Mouse (Mus musculus) kidney, adult 8-10 months (tissue): ENCODE results near the gene Pef1.

ENCODE experiments used
- DNase-seq, 2 experiments: peaks; one replicate each; pipeline ENCODE4 v3.0.0; 2022

Pef1 gene

DNA sequence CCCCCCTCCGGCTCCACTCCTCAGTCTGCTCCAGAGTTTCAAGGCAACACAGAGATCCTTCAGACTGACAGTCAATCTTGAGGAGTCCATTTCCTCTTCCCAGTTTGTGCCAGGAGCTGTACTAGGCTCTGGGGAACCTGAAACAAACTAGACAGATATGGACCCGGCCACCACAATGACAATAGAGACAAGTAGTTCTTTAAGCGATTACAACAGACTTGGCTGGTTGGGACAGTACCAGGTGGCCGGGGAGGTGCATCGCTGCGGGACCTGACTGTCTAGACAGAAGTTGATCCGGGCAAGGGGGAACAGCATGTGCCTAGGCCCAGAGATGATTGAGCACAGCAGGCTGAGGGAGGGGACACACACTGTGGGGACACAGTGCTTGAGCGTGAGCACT, 1.2 kb upstream of the Pef1 start:
- DNase-seq = no peak

DNA sequence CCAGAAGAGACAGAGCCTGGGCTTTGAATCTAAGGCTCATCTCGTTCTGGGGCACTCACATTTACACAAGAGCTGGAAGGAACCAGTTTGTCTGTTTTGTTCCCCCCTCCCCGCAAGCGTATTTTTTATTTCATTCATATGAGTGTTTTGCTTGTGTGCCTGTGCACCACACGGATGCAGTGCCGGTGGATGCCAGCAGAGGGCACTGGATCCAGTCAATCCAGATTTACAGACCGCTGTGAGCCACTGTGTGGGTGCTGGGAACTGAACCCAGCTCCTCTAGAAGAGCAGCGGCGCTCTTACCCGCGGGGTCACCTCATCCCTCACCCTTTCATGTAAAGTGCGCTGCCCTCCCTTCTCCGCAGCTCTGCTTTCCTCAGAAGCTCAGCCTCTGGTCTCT, 1.3 kb downstream of the Pef1 start:
- no peak for DNase-seq

DNA sequence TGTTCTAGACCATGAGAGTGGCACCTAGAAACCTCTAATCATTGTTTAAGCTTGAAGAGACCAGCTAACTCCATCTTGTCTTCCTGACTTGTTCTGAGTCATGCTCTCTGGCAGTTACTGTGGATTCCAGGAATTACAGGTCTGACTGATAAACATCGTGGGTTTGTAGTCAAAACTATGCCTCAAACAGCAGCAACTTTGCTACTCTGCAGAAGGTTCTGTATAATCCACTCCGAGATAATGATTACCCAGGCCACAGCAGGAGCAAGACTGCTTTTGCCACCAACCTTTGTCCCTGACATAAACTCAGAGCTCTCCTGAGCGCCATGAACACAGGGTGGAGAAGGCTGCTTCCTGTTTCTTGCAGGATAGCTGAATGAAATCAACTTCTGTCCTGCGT, 2.2 kb downstream of the Pef1 start:
- DNase-seq = peak; percentile 72 to 86

DNA sequence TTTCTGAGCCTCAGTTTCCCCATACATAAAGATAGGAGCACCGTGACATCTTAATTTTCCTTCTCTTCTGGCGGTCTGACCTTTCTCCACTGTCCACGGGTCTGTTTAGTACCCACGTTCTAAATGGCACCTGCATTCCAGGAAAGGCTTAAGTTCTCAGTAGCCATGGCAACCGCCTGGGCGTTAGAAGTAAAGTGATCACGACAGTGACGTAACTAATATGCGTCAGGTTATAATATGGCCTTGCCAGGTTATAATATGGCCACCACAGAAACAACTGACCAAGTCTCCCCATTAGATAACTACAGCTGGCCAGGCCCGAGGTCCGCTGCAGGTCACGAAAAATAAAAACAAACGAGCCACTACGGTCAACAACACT, 4.7 kb downstream of the Pef1 start:
- no peak for DNase-seq

DNA sequence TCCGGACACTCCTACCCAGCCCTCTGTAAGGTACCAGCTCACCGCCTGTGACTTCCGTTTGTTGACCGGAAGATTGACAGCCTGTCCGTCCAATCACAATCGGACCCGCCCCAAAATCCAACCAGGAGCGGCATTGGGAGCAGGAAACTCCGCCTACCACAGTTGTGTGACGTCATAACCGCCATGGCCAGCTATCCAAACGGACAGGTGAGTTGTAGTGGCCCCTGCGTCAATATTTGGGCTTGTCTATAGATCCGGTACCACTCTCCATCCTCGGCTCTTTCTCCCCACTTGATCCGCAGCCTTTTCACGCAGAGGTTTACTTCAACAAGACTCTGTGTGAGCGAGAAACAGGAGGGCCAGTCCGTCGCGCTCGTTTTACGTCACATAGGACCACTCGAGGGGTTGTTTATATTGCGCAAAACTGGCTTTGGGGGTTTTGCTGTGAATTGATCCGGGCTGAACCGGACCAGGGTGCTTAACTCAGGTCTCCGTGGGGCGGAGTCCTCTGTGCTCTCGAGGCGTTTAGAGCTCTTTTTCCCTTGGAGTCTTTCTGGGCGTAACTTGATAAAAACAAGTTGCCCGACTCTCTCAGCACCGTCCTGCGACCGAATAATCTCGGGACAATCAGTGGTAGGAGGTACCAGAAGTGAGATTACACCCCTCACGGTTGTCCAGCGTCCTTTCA, 5.2 kb downstream of the Pef1 start:
- peak; percentile 100 for DNase-seq

DNA sequence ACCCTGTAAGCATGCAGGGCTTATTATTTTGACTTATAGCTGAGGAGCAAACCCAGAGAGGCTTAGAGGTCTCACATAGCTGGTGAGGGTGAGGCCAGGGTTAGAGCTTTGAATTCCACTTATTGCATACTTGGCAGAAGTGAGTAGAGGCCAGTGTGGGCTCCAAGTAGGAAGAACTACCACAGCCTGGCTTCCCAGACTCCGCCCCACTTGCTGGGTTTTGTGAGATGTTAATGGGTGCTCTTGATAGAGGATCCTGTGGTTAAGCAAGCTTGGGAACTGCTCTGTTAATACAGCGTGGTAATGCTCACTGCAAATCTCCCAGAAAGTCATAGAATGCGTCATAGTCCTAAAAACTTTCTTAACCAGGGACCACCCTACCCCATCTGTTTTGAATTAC, 6.6 kb downstream of the Pef1 start:
- DNase-seq = no peak

DNA sequence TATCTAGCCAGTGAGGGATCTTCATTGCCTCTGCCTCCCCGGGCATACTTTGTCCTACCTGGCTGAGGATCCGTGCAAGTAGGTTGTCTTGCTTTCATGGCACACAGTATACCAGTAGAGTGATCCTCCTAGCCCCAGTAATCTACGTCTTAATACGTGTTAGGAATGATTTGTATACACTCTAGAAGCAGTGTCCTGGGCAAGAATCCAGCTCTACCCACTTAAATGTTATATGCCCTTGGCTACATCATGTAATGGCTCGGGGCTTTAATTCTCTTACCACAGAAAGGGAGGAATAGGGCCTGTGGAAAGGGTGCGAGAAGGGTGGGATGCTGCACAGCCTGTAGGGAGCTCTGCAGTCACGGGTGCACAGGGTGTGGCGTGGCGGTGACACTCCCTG, 7.3 kb downstream of the Pef1 start:
- DNase-seq = no peak

DNA sequence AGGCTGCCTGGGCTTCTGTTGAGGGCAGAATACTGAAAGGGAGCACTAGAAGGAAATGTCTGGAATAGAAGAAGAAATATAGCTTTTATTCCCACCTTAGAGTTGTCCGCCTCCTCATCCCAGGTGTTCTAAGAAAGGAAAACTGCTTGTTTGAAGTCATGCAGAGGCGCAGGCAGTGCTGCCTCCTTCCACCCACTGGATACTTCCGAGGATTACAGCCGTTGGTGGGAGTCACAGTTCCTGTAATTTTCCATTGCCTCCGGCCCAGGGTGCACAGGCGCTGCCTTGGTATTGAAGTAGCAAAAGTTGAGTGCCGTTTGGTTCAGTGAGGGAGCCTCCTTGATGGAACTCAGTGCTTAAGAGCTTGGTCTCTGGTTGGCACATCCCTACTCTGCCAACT, 7.7 kb downstream of the Pef1 start:
- no peak for DNase-seq

DNA sequence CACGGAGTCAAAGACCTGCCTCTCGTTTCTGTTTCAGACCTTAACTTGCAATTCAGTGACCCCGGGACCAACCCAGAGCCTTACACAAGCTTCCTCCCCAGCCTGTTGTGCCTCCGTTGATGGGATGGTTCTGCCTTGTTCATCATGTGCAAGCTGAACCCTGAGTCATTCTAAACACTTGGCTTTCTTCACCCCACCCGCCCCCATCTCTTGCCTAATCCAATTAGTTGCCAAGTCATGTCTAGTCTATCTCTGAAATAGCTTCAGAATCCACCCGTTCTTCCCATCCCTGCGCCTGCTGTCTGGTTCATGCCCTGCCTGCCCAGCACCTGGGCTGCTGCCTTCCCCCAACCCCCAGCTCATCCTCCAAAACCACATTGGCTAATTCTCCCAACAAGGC, 9.9 kb downstream of the Pef1 start:
- no peak for DNase-seq

DNA sequence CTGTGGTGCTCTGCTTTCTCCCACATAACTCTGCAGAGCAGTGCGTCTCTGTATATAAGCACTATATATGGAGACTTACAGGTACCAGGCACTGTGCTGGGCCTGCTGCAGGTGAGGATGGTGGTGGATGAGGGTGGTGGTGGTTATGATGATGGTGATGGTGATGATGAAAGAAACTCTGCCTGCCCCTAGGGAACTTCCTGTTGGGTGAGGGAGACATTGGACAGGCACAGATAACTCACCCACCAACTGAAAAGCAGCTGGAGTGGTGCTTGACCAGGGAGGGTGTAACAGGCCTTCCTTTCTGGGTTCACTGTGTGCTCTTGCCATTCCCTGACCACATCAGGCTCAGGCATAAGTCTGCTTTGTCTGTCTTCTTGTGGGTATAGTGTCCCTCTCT, 10.4 kb downstream of the Pef1 start:
- no peak for DNase-seq

DNA sequence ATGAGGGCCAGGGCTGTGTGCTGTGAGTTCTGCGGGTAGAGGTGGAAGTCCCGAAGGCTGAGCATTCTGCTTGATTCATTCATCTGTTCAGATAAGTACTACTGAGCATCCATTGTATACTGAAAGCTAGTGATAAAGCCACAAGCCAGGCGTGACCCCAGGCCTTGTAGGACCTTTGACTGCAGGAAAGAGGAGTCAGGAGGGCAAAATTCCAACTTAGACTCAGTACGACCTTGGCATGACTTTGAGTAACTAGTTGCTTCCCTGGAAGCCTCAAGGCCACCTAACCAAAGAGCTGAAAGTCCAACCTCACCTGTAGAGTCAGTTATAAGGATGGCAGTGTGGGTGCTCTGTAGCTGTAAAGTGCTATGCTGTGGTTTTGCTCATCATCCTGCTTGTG, 18.4 kb downstream of the Pef1 start:
- DNase-seq = no peak

DNA sequence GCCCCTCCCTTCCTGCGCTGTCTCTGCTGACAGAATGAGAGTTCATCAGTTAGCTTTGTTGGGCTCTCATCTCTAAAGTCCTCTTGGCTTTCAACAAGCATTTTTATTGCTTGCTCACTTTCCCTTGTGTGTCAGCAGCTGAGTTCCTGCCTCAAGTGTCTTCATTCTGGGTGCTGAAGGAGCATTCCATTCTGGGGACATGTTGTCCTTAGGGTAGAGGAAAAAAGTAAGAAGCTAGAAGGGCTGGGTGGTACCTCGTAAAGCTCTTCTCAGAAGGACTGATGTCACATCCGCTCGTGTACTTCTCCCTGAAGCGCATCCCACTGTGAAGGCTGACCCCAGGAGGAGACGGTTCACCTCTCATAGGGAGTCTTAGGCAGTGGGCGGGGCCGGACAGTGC, 19.2 kb downstream of the Pef1 start:
- DNase-seq = no peak

DNA sequence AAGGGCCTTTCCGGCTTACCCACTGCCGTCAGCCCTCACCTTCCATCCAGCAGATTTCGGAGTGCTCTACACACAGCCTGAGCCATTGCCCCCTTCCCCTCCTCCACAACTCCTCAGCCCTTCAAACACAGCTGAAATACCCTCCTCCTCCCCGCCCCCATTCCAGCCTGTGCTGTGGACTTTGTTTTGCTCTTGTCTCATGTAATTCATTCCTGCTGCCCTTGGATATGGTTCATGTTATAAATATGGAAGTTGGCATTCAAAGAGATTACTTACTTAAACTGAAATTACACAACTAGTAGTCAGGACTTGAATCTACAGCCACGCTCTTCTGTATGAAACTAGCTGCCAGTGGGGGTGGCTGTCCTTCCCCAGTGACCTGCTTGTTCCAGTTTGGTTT, 20.7 kb downstream of the Pef1 start:
- DNase-seq = no peak

DNA sequence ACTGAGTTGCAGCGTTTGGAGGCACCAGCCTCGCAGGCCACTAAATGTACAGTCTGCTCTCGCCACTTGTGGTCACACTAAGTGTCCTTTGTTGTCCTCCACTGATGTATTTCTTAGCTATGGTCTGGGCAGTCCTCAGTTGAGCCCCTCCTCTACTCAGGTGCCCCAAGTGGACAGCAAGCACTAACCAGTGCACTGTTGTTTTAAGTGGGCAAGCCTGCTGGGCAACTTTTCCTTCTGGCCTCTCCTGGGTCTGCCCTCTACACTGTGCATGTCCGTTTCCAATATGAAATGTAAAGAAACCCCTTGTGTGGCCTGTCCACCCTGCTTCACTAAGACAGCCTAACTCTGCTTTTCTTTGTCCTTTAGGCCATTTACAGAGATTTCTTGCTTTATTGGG, 21.8 kb downstream of the Pef1 start:
- no peak for DNase-seq

DNA sequence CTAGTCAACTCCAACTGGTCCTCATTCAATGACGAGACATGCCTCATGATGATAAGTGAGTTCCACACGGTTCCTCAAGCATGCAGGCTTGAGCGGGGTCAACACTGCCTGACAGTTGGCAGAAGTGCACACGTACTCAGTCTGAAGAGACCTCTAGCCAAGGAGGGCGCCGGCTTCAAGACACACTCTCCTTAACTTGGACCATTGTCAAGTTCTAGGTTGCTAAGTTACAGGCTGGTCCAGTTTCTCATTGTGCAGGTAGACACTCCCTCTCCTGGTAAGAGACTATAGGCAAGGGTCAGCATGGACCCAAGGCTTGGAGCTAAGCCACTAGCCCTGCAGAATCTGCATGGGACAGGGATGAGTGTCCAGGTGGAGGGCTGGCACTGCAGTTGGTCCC, 22.8 kb downstream of the Pef1 start:
- no peak for DNase-seq

DNA sequence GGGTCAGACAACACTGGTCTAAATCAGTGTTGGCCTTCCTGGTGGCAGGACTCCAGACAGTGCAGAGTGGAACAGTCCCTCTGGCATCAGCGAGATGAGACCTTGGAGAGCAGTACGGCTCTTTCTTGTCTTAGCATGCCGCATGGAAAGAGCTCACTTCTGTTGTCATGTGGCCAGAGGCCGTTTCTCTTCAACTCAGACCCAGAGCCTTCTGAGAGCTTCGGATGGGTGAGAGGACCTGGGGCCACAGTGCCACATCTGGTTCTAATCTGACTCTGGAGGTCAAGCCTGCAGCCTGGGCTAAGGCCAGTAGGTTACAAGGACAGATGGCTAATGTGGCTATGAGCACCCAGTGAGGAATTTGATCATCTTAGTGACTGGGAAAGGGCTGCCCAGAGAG, 23.6 kb downstream of the Pef1 start:
- DNase-seq = no peak

DNA sequence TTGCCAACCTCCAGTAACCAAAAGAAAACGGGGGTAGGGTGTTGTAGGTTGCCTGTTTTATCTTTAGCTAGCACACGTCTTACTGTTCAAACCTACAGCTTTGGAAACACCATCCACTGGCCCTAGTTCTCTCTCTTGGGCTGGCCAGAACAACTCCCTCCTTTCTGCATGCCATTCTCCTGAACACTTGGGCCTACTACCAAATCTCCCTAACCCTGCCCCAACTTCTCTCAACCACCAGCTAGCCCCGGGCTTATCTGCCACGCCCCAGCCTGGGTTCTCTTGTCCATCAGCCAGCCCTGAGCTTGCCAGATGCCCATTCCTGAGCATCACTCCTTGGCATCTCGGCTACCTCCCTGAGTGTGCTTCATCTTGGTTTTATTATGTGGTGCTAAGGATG, 26.5 kb downstream of the Pef1 start:
- no peak for DNase-seq

DNA sequence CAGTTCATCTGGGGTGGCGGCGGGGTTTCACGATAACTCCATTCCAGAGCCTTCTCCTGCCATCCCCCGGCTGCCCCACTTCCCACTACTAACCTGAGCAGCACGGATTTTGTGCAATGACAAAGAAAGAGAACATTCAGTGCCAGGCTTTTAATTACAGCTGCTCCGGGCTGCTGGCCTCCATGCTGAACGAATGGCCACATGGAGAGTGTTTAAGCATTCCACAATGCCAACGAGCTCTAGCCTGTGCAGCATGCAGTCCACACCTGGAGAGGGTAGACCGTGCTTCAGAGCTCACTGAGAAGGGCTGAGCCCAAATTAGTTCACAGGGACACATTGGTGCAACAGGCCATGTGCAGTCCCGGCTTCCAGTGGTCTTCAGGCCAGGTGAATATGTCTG, 27.7 kb downstream of the Pef1 start:
- peak; percentile 42 to 62 for DNase-seq

DNA sequence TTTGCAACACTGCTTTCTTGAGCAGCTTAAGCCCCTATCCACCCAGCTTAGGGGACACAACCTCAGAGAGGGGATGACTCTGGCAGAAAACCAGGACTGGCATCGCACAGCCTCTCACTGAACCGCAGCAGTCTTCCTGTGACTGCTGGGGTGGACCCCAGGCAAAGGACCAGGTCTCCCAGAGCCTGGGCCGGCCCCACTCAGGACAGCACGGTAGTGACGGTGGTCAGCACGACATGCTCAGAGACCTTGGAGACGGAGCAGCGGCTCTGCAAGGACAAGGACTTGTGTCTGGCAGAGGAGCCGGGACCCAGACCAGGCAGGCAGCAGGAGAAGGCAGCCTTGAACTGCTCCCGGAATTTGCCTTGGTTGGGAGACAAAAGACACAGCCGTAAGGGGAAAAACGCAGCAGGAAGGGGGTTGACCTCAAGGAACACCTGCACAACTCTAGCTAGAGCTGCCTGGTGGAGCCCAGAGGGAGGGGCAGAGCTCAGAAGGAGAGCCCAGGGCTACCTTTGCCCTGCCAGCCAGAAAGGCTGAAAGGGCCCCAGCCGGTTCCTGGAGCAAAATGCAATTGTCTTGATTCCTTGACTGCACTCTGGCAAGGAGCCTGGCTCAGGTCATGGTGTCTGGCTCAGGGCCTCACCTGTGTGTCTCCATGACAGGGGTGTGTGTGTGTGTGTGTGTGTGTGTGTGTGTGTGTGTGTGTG, 28.4 kb downstream of the Pef1 start:
- DNase-seq = peak; percentile 78 to 80

DNA sequence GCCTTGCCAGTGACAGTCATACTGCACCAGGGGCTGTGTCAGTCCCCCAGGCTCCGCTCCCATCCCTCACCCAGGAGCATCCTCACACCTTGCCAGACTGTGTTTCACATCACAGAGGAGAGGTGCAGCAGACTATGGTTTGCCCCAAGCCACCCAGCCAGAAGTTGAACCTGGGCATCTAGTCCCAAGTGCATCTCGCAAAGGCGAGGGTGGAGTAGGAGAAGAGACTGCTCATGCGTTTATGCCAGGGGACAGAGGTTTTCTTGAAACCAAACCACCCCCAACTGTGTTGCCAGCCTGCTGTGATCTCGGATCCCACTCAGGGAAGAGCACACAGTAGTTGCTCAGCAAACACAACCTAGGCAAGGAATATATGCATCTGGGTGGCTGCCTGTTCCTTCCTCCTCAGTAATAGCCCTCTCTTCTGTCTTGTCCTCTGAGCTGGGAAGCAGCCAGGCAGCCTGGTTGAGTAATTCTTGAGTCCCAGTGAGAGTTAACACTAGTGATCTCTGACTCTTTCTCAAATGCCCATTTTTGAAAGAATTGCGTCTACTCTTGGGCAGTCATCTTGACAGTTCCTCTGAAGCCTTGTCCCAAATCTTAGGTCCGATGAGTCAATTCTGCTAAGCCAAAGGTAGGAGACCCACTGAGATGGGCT, 29.2 kb downstream of the Pef1 start:
- peak; percentile 28 to 43 for DNase-seq

DNA sequence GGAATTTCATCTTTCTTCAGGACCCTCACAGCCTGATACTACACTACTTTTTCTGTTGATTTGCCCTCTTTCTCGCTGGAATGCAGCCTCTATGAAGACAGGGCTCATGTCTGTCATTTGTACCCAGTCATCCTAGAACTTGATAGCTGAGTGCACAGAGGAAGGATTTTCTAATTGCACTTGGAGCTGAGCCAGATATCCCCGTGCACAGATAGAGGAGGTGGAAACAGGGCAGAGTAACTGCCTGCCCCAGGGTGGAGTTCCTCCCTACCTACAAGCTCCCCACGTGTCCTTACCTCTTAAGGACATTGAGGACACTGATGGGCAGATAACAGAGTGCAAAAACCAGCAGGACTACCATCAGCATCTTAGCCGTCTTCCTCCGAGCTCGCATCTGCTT, 31.0 kb downstream of the Pef1 start:
- DNase-seq = no peak

DNA sequence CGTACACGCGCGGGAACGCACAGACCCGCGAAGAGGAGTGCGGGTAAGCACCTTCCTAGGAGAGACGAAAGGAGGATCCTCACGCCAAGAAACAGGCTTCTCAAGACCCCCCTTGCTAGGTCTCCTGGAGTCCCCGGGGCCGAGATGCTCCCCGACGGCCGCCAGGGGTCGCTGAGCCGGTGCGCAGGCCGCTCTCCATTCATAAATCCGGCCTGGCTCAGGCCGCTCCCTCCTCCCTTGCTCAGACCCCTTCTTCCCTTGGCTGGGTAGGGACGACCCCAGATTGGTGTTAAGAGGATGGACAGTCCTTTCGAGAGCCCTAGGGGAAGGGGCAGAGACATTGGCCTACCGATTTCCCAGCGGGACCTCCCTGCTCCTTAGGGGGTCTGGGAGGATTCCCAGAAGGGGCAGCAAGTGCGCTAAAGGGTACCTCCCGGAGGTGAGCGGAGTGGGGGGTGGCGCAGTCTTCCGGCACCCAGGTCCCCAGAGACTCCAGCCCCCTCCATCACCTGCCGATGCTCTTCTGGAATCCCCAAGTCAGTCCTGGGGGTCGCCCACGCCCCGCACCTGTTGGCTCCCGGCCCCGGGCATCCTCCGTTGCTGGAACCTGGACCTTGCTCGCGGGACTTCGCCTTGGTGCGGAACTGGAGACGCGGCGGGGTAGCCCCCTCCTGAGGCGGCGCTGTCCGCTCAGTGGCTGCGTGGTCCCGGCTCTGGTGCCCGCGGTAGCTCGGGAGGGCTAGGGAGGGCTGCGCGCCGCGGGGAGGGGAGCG, 36.3 kb downstream of the Pef1 start:
- peak; percentile 48 to 70 for DNase-seq

DNA sequence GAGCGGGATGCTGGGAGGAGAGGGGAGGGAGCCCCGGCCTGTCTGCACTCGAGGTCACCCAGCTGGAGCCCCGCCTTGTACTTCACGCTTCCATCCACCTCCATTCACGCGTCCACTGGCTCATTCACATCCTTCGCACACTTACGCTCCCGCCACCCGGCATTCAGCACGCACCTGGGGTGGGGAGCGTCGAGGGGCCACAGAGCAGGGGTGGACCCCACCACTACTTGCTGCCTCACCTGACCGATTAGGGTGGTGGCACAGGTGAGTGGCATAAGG, 36.8 kb downstream of the Pef1 start, which contains the start of gene Hcrtr1:
TSS of gene Hcrtr1 (minus strand) at position 146 of the 279 bp plus-strand sequence.
- no peak for DNase-seq

DNA sequence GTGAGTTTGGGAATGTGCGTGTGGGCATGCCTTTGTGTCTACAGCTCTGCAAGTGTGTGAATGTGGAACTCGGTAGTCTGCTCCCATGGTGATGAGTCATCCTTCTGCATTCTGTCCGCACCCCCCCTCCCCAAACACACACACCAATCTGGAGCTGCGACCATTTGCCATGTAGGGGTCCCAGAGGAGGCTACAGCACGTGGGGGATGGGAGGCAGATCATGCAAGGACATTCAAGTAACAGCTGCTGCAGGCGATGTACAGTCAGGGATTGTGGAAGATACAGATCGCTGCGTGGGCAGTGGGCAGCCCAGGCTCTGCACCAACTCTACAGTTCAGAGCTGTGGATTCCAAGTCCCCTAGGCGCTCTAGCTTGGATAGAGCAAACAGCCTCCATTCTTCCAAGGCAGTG, 38.6 kb downstream of the Pef1 start:
- DNase-seq = no peak
